Mouse (Mus musculus) lung, adult 2 months (tissue): ENCODE measurements at regions not wholly inside any gene's neighbourhood (a gene's known extent, or its start where the extent isn't known, plus 50 kb on each side); places are given as distances from the start of the nearest gene placed in this dataset.

Experiments
- DNase-seq: peaks from one replicate; pipeline ENCODE4 v3.0.0; 2022
- H3K4me1 ChIP-seq: fragments of 200-500 bp; 2 replicates; pipeline ENCODE4 v1.6.1; 2011; ENCODE audit warnings: low read length; ENCODE audit not compliant: control insufficient read depth, insufficient read depth
- H3K4me3 ChIP-seq: fragments of 200-500 bp; replicated peaks from 2 replicates; pipeline ENCODE3; 2011; ENCODE audit warnings: low read depth, mild to moderate bottlenecking, control low read depth, low read length; ENCODE audit errors: extremely low read depth
- CTCF ChIP-seq: fragments of 200-500 bp; IDR thresholded peaks from 2 replicates; pipeline ENCODE4 v1.5.1; 2011; ENCODE audit warnings: mild to moderate bottlenecking, low read length, control low read depth; ENCODE audit not compliant: insufficient read depth
- POLR2A ChIP-seq: fragments of 200-500 bp; IDR thresholded peaks from 2 replicates; pipeline ENCODE4 v1.6.1; 2011; ENCODE audit warnings: low read depth, mild to moderate bottlenecking, control low read depth, low read length, borderline replicate concordance; ENCODE audit errors: extremely low read depth
- WGBS: fragments of 180-500 bp; shearing (Covaris S2); methylation state at CpG from one replicate; pipeline ENCODE4 v1.1.7; 2018; 5-methylcytosine and 5-hydroxymethylcytosine counted together

DNA sequence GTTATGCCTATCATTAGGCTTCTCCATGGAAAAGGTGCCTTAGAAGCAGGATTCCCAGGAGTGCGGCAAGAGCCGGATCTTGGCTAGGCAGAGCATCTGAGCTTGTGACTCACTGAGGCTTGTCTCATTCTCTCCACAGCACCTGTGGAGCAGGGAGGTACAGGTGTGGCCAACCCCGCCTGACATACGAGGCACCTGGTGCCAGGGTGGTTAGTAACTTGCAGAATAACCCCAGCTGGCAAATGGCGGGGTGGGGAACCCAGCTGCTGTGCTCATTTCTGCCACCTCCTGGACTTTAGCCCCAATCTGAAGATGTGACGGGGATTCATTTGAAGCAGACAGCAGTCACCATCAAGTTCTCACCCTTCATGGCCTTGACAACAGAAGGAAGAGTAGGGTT is 96.2 kb downstream of the Pdgfra start:
- no peak for DNase-seq
- no peak for TF ChIP-seq POLR2A
- TF ChIP-seq CTCF = no peak
- Histone ChIP-seq H3K4me1 (no peaks in the 10 kb centered on the region), H3K4me3 (no peak overlapping the region)
- WGBS = 91% methylated on average over 6 of the region's 6 CpGs

DNA sequence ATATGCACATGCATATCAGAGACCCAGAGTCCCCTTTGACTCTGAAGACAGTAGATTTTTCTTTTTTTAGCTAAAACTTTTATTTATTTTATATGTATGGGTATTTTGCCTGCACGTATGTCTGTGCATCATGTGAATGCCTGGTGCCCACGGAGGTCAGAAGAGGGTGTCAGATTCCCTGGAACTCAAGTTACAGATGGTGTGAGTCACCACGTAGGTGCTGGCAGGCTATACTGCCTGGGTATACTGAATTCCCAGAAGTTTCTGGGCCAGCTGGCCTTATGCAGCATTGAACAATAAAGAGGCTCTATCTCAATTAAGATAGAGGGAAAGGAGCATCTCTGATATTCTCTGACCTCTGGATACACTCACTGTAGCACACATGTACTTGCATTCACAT is 97.6 kb downstream of the Pdgfra start:
- Histone ChIP-seq H3K4me3 (no peak overlapping the region), H3K4me1 (no peaks in the 10 kb centered on the region)
- no peak for DNase-seq
- WGBS = 79% methylated on average over 3 of the region's 3 CpGs
- TF ChIP-seq CTCF (no peak), POLR2A (no peak)

- no peak overlapping the region for H3K4me3 ChIP-seq
- DNase-seq = no peak
- H3K4me1 ChIP-seq = no peaks in the 10 kb centered on the region
- no peak for TF ChIP-seq CTCF
- TF ChIP-seq POLR2A = no peak
- 62% methylated on average over 7 of the region's 7 CpGs for WGBS
Measured at GRCm38 (mm10) chr5:75253349-75253748, 101.3 kb downstream of the Pdgfra start.

DNA sequence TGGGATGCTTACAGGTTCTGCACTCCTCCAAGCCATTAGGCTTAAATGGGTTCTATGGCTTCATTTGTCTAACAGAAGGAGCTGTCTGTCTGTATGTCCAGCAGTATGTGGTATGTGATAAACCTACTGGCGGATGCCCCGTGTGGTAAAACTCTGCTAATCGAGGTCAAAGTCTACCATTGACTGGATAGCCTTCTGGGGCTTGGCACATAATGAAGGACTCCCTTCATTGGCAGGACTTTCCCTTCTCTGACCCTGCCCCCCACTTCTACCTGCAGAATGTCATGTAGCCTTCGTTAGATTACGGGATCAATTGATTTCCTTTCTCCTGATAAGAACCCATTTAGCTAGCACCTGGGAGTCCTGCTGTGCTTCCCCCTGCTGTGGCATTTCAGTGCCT is 101.7 kb downstream of the Pdgfra start:
- no peak for TF ChIP-seq CTCF
- no peak for TF ChIP-seq POLR2A
- WGBS = 91% methylated on average over 5 of the region's 5 CpGs
- Histone ChIP-seq H3K4me1 (no peaks in the 10 kb centered on the region), H3K4me3 (no peak overlapping the region)
- no peak for DNase-seq

DNA sequence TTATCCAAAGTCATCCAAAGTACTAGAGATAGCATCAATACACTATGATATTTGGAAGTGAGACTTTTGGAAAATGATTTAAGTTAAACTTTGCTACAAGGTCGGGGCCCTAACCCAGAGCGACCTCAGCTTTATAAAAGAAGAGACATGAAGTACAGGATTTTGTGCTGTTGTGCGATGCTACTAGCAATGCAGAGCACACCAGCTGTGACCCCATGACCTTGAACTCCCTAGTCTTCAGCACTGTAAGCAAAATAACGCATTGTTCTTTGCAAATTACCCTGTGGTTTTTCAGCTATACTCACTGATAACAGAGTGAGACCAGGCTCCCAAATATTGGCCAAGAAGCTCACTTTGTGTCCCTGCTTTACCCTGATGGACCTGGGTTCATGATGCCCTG is 104.1 kb downstream of the Pdgfra start:
- Histone ChIP-seq H3K4me1 (no peaks in the 10 kb centered on the region), H3K4me3 (no peak overlapping the region)
- TF ChIP-seq POLR2A (no peak), CTCF (no peak)
- 86% methylated on average over 4 of the region's 4 CpGs for WGBS
- no peak for DNase-seq

DNA sequence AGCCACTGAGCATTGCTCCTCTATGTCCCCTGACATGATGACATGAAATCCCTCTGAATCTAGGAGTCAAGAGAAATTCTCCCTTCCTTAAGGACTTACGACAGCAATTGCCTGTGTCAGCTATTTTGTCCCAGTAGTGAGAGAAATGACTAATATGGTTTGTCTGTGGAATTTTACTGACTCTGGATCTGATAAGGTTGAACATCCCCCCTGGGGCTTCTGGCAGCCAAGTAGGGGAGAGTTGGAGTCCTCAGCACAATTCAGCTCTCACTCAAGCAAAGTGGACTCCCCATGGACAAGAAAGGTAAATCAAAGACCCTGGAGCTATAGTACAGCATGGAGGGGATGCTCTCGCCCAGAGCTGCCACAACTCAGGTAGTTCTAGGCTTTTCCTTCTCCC is 105.0 kb downstream of the Pdgfra start:
- 68% methylated on average over 2 of the region's 2 CpGs for WGBS
- TF ChIP-seq CTCF (no peak), POLR2A (no peak)
- H3K4me1 ChIP-seq = no peaks in the 10 kb centered on the region
- no peak overlapping the region for H3K4me3 ChIP-seq
- no peak for DNase-seq

DNA sequence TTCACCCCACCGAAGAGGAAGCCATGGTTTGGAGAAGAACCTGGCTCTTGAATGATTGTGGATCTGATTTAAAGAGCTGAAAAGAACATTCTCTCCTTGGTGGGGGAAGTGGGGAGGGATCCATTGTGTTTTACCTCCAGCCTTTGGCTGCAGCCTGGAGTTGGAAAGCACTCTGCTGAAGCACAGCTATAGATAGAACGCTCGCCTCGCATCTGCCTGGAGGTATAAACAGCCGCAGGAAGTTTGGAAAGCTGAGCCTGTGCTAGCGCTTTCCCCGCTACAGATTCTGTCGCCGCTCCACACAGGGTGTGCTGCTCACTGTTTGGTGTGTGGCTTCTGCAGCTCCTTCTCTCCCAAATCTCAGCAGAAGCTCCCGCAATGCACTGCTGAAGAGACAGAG is 108.2 kb downstream of the Pdgfra start:
- Histone ChIP-seq H3K4me1 (no peaks in the 10 kb centered on the region; the same call in 1 of the 2 replicates), H3K4me3 (no peak overlapping the region)
- TF ChIP-seq CTCF (no peak), POLR2A (no peak)
- DNase-seq = peak; percentile 10
- WGBS = 49% methylated on average over 10 of the region's 10 CpGs

DNA sequence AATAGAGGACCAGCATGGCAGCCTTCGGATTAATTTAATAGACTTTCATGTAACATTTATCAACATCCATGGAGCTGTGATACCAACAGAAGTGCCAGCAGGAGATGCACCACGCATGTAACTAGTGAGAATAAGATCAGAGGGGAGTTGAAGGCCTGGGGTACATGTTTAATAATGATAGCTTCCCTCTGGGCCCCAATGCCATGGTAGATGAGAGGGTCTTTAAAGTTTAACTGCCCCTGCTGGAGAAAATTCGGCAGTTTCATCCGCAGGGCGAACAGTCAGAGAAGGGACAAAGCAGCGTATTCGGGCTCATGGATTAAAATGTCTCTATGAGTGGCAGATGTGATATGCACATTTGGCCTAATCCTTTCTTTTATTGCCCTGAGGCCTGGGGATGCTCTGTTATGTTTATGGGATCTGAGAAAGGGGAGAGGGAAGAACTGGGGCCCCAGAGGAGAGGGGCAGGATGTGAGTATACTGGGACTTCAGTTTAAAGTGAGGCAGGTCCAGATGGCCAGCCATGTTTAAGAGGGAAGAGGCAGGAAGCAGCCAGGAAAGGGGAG is 114.1 kb downstream of the Pdgfra start:
- Histone ChIP-seq H3K4me1 (no peaks in the 10 kb centered on the region; the same call in 1 of the 2 replicates), H3K4me3 (no peak overlapping the region)
- DNase-seq = no peak
- WGBS = 90% methylated on average over 7 of the region's 7 CpGs
- TF ChIP-seq CTCF = no peak
- no peak for TF ChIP-seq POLR2A

- TF ChIP-seq POLR2A (no peak), CTCF (no peak)
- no peak for DNase-seq
- WGBS = 71% methylated on average over 4 of the region's 4 CpGs
- Histone ChIP-seq H3K4me1 (no peaks in the 10 kb centered on the region; the same call in 1 of the 2 replicates), H3K4me3 (no peak overlapping the region)
Measured at GRCm38 (mm10) chr5:75266871-75267270, 114.8 kb downstream of the Pdgfra start.

- 72% methylated on average over 3 of the region's 3 CpGs for WGBS
- Histone ChIP-seq H3K4me3 (no peak overlapping the region), H3K4me1 (no peaks in the 10 kb centered on the region; the same call in 1 of the 2 replicates)
- no peak for DNase-seq
- no peak for TF ChIP-seq CTCF
Measured at GRCm38 (mm10) chr5:75267766-75268165, 115.7 kb downstream of the Pdgfra start.

DNA sequence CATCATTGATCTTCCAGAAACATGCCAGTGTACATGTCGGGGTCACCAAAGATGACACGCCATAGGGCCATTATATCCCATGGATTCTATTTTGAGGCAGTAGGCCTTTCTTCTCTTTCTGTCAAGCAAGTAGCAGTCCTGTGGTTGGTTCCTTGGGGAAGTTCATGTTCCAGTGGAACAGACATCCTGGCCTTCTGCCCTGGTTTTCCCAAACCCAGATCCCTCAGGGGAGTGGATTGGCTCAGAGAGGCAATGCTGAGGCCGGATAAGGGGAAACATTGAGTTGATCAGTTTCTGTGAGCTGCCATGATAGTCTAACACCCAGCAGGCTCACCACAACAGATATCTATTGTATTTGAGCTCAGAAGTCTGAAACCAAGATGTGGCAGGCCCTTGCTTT is 125.9 kb downstream of the Pdgfra start:
- H3K4me3 ChIP-seq = no peak overlapping the region
- 97% methylated on average over 3 of the region's 3 CpGs for WGBS
- no peaks in the 10 kb centered on the region for H3K4me1 ChIP-seq
- DNase-seq = no peak
- TF ChIP-seq POLR2A = no peak
- TF ChIP-seq CTCF = no peak

DNA sequence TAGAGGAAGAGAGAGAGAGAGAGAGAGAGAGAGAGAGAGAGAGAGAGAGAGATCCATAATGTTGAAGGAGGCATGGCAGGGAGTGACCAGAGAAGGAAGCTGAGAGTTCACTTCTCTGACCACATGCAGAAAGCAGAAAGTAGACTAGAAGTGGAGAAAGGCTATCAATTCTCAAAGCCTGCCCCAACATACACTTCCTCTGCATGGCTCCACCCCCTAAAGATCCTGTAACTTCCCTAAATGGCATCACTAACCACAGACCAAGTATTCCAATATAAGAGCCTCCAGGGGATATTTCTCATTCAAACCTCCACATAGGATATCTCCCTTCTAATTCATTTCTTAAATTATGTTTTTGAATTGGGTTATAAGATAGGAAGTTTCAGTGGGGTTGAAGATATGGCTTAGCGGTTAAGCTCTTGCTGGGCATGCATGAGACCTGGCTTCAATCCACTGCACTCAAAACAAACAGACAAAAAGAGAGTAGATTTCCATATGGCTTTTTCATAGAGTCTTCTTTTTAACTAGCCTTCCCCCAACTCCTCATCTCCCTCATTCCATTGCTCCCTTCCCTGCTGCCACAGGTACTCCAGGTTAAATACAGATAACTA is 127.6 kb downstream of the Pdgfra start:
- Histone ChIP-seq H3K4me1 (no peaks in the 10 kb centered on the region), H3K4me3 (no peak overlapping the region)
- TF ChIP-seq POLR2A = no peak
- no peak for TF ChIP-seq CTCF
- no peak for DNase-seq
- 94% methylated on average over 1 of the region's 1 CpGs for WGBS
